Mouse (Mus musculus) right cerebral cortex, postnatal 10 days (tissue): ENCODE data around the gene Postn.

Source experiments
- DNase-seq, 2 experiments: peaks; one replicate each; pipeline ENCODE4 v3.0.0; 2021; ENCODE audit warnings: low spot score in 2 of 2

Postn gene

GRCm38 (mm10) chr3:54420189-54420928 lies 59.5 kb downstream of the Postn start:
- no peak for DNase-seq

DNA sequence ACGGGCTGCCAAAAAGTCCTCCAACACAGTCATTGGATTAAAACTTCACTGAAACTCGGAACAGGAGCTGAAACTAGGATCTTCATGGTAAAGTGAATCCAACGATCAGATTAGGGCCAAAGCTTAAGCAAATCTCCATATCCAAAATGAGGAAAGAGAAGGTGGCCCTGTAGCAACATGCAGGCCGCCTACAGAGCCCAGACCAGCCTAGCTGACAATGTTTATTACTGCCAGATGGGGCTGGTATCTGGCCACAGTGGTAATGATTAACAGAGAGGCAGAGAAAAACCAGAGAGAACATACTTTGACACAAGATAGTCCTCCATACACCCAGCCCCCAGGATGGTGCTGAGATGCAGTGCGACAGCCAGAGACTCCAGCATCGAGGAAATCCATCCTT lies 60.1 kb downstream of the Postn start:
- no peak for DNase-seq

DNA sequence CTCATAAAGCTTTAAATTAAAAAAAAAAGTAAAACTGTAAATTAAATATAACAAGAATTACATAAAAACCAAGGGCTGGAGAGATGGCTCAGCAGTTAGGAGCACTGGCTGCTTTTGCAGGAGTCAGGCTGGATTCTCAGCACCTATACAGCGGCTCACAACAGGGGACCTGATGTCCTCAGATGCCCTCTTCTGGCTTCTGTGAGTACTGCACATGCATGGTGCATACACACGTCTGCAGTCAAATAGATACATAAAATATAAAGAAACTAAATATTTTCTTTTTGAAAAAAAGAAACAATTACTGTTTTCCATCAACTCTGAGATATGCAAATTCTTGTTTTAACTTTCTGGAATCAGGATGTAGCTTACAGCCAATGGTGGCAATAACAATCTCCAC lies 60.8 kb downstream of the Postn start:
- no peak for DNase-seq

- no peak for DNase-seq
These were observed 63.2 kb downstream of the Postn start for GRCm38 (mm10) chr3:54424146-54424545.

DNA sequence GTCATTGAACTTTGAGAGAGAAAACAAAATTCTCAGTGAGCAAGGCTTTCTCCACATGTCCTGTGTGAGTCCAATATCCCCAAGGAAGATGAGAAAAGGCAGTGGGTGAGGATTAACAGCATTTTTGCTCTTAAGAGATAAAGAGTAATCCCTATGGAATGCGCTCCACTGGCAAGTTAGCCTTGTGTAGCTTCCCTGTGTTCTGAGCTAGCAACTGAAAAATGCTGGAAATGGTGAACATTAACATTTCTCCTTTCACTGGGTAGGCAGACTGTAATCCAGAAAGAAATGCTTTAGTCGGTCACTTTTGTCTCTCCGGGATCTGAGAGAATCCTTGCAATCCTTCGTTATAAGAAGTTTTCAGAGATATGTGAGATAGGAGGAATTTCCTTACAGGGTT lies 70.8 kb downstream of the Postn start:
- DNase-seq: no peak

GRCm38 (mm10) chr3:54432167-54432566 lies 71.3 kb downstream of the Postn start:
- no peak for DNase-seq

- DNase-seq: no peak
These were observed 71.7 kb downstream of the Postn start for GRCm38 (mm10) chr3:54432605-54433004.

GRCm38 (mm10) chr3:54434571-54434970 lies 73.7 kb downstream of the Postn start:
- no peak for DNase-seq

GRCm38 (mm10) chr3:54436373-54436964 lies 75.6 kb downstream of the Postn start:
- no peak for DNase-seq
